Mouse (Mus musculus): ENCODE measurements around the gene Ubr3. TPM values are rescaled to one million over a fixed set of nuclear protein-coding genes. Genes with fewer than 3 reads are reported as not detected.

Gene Ubr3
- polyA plus RNA-seq, 1 experiment from 2014 or later: 11.7 TPM

GRCm38 (mm10) chr2:70006492-70006891, 109.4 kb downstream of the Ubr3 start:
- Histone ChIP-seq H3K27me3 (ENCODE audit: low read depth, poor library complexity, severe bottlenecking) (no peaks in the 10 kb centered on the region), H3K27ac (replicated peaks) (no peak overlapping the region), H3K4me3 (no peak overlapping the region), H3K4me1 (no peaks in the 10 kb centered on the region), H3K9me3 (replicated peaks) (no peaks in the 10 kb centered on the region), H3K36me3 (peaks cover 66% of the 10 kb centered on the region)
- WGBS: 91% methylated on average over 2 of the region's 2 CpGs
- DNase-seq (ENCODE audit: low spot score): no peak

DNA sequence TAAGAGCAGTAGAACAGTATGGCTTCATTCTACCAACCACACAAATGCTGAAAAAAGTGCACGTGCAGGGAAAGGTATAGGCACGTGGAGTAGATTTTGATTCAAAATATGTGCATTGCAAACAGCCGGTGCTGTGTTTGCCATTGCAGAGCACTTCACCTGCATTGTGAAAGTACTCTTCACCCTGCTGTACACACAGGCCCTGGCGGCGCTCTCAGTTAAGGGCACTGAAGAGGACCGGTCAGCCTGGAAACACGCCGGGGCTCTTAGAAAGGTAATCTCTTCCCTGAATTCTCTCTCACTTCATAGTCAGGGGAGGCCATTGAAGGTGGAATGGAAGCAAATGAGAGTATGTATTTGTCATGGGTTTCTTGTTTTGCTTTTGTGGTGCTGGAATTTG, 115.9 kb downstream of the Ubr3 start:
- Histone ChIP-seq H3K27me3 (ENCODE audit: low read depth, poor library complexity, severe bottlenecking) (no peaks in the 10 kb centered on the region), H3K36me3 (peaks cover 73% of the 10 kb centered on the region), H3K27ac (replicated peaks) (no peak overlapping the region), H3K4me1 (no peaks in the 10 kb centered on the region), H3K9me3 (replicated peaks) (no peaks in the 10 kb centered on the region), H3K4me3 (no peak overlapping the region)
- DNase-seq (ENCODE audit: low spot score): no peak
- 93% methylated on average over 8 of the region's 8 CpGs for WGBS

DNA sequence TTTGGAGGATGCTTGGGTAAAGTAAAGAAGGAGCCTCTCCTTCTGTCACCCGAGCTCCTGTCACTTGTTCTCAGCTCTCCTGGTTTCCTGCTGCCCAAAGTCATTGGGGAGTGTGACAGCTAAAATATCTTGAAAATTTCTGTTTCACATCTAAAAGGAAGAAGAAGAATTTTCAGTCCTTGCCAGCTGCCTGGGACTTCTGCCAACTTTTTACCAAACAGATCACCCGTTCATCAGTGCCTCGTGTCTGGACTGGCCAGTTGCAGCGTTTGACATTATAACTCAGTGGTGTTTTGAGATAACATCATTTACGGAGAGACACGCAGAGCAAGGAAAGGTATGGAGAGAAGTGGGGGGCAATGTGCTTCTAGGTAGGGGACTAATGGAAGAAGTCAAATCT, 121.2 kb downstream of the Ubr3 start:
- Histone ChIP-seq H3K4me1 (no peaks in the 10 kb centered on the region), H3K9me3 (replicated peaks) (no peaks in the 10 kb centered on the region), H3K27me3 (ENCODE audit: low read depth, poor library complexity, severe bottlenecking) (no peaks in the 10 kb centered on the region), H3K27ac (replicated peaks) (no peak overlapping the region), H3K4me3 (no peak overlapping the region), H3K36me3 (peaks cover 79% of the 10 kb centered on the region)
- 90% methylated on average over 6 of the region's 6 CpGs for WGBS
- DNase-seq (ENCODE audit: low spot score): no peak

GRCm38 (mm10) chr2:70024454-70024853, 127.4 kb downstream of the Ubr3 start:
- no peak overlapping the region for H3K27ac ChIP-seq (replicated peaks)
- no peaks in the 10 kb centered on the region for H3K27me3 ChIP-seq (ENCODE audit: low read depth, poor library complexity, severe bottlenecking)
- peaks cover 45% of the 10 kb centered on the region for H3K36me3 ChIP-seq
- H3K9me3 ChIP-seq (replicated peaks): peaks cover 5% of the 10 kb centered on the region; the same call in 1 of the 2 replicates
- no peak for DNase-seq (ENCODE audit: low spot score)
- no peak overlapping the region for H3K4me3 ChIP-seq
- H3K4me1 ChIP-seq: no peaks in the 10 kb centered on the region
- 86% methylated on average over 2 of the region's 2 CpGs for WGBS

DNA sequence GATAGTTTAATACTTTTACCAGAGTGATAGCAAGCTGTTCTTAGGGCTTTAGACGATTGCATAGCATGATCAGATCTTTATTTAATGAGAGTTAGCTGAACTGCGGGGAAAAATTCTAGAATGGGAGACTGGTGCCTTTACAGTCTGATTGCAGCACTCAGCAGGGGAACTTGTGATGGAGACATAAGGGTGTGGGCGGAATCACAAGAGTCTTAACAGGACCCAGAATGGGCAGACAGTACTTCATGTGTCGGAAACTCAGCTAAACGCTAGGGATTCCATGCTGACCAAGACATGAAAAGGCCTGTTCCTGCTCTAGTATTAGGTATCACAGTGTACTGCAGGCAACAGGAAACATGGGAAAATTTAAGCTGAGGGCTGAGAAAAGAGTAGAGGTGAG, 128.7 kb downstream of the Ubr3 start:
- 91% methylated on average over 5 of the region's 5 CpGs for WGBS
- Histone ChIP-seq H3K27ac (replicated peaks) (no peak overlapping the region), H3K4me3 (no peak overlapping the region), H3K9me3 (replicated peaks) (peaks cover 5% of the 10 kb centered on the region; the same call in 1 of the 2 replicates), H3K27me3 (ENCODE audit: low read depth, poor library complexity, severe bottlenecking) (no peaks in the 10 kb centered on the region), H3K4me1 (no peaks in the 10 kb centered on the region), H3K36me3 (peaks cover 36% of the 10 kb centered on the region)
- DNase-seq (ENCODE audit: low spot score): no peak

- H3K27ac ChIP-seq (replicated peaks): no peak overlapping the region
- WGBS: 91% methylated on average over 2 of the region's 2 CpGs
- DNase-seq (ENCODE audit: low spot score): no peak
- peaks cover 8% of the 10 kb centered on the region; the same call in 1 of the 2 replicates for H3K4me1 ChIP-seq
- peaks cover 5% of the 10 kb centered on the region; the same call in 1 of the 2 replicates for H3K9me3 ChIP-seq (replicated peaks)
- H3K27me3 ChIP-seq (ENCODE audit: low read depth, poor library complexity, severe bottlenecking): no peaks in the 10 kb centered on the region
- no peak overlapping the region for H3K4me3 ChIP-seq
- H3K36me3 ChIP-seq: 0 out of 2 replicates have a peak, but pooled peaks cover 4% of the 10 kb centered on the region
Observed at GRCm38 (mm10) chr2:70031472-70031871, 134.4 kb downstream of the Ubr3 start.

- WGBS: 70% methylated on average over 5 of the region's 5 CpGs
- no peak for DNase-seq (ENCODE audit: low spot score)
- no peaks in the 10 kb centered on the region for H3K27me3 ChIP-seq (ENCODE audit: low read depth, poor library complexity, severe bottlenecking)
- H3K9me3 ChIP-seq (replicated peaks): no peaks in the 10 kb centered on the region
- no peak overlapping the region for H3K27ac ChIP-seq (replicated peaks)
- peaks cover 16% of the 10 kb centered on the region for H3K4me1 ChIP-seq
- no peaks in the 10 kb centered on the region for H3K36me3 ChIP-seq
- no peak overlapping the region for H3K4me3 ChIP-seq
Observed at GRCm38 (mm10) chr2:70034895-70035294, 137.8 kb downstream of the Ubr3 start.

GRCm38 (mm10) chr2:70035358-70035757, 138.3 kb downstream of the Ubr3 start:
- WGBS: 69% methylated on average over 1 of the region's 1 CpGs
- Histone ChIP-seq H3K27ac (replicated peaks) (no peak overlapping the region), H3K27me3 (ENCODE audit: low read depth, poor library complexity, severe bottlenecking) (no peaks in the 10 kb centered on the region), H3K9me3 (replicated peaks) (no peaks in the 10 kb centered on the region), H3K4me3 (no peak overlapping the region), H3K36me3 (no peaks in the 10 kb centered on the region), H3K4me1 (peaks cover 16% of the 10 kb centered on the region)
- DNase-seq (ENCODE audit: low spot score): no peak

DNA sequence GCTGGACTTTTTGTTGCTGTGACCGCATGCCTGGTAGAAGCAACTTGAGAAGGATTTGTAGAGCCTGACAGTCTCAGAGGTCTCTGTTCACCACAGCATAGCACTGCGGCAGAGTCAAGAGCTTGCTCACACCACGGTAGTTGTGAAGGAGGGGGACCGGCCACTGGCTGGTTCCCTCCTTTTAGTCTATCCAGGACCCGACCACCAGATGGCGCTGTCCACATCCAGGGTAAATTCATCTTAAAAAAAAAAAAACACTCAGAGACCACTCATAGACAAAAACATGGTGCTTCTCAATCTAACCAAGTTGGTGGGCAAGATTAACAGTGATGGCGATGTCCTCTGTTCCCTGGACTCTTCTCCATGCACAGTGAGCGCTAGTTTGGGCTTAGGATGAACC, 140.2 kb downstream of the Ubr3 start:
- WGBS: 77% methylated on average over 8 of the region's 8 CpGs
- H3K36me3 ChIP-seq: no peaks in the 10 kb centered on the region
- peaks cover 16% of the 10 kb centered on the region for H3K4me1 ChIP-seq
- H3K27me3 ChIP-seq (ENCODE audit: low read depth, poor library complexity, severe bottlenecking): no peaks in the 10 kb centered on the region
- no peak overlapping the region for H3K27ac ChIP-seq (replicated peaks)
- H3K9me3 ChIP-seq (replicated peaks): no peaks in the 10 kb centered on the region
- DNase-seq (ENCODE audit: low spot score): no peak
- H3K4me3 ChIP-seq: no peak overlapping the region

GRCm38 (mm10) chr2:70038752-70039151, 141.7 kb downstream of the Ubr3 start, which contains the start of gene Myo3b:
Gene Myo3b, plus strand, starts transcription at chr2:70039126.
- H3K4me3 ChIP-seq: no peak within 1 kb of the TSS
- H3K27me3 ChIP-seq (ENCODE audit: low read depth, poor library complexity, severe bottlenecking): no peaks in the 10 kb centered on the region
- H3K9me3 ChIP-seq (replicated peaks): no peaks in the 10 kb centered on the region
- no peak for DNase-seq (ENCODE audit: low spot score)
- WGBS: 23% methylated on average over 7 of the region's 7 CpGs
- H3K4me1 ChIP-seq: peaks cover 16% of the 10 kb centered on the region
- H3K27ac ChIP-seq (replicated peaks): peak within 1 kb of the TSS; percentile 29
- no peaks in the 10 kb centered on the region for H3K36me3 ChIP-seq

DNA sequence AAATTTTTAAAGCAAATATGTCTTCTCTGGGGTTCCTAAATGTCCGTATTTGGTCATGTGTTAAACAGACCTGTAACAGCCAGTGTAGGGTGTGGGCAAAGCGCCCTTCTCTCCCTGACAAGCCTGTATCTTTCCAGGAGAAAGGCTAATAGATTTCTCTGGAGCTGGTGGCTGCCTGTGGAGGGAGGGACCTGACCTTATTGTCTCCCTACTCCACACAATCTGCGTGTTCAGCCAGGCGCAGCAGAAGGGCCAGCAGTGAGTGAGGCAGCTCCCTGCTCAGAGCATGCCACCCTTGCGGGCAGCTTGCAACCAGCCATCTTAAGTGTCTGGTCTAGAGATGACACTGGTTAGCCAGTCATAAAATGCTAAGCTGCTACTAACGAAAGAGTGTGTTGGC, 147.4 kb downstream of the Ubr3 start:
- 34% methylated on average over 6 of the region's 6 CpGs for WGBS
- no peaks in the 10 kb centered on the region for H3K27me3 ChIP-seq (ENCODE audit: low read depth, poor library complexity, severe bottlenecking)
- H3K9me3 ChIP-seq (replicated peaks): no peaks in the 10 kb centered on the region
- H3K27ac ChIP-seq (replicated peaks): 0 out of 2 replicates have a peak overlapping the region, but pooled peaks have one; percentile 23
- DNase-seq (ENCODE audit: low spot score): peak; percentile 18
- peaks cover 11% of the 10 kb centered on the region for H3K4me1 ChIP-seq
- no peaks in the 10 kb centered on the region for H3K36me3 ChIP-seq
- no peak overlapping the region for H3K4me3 ChIP-seq

DNA sequence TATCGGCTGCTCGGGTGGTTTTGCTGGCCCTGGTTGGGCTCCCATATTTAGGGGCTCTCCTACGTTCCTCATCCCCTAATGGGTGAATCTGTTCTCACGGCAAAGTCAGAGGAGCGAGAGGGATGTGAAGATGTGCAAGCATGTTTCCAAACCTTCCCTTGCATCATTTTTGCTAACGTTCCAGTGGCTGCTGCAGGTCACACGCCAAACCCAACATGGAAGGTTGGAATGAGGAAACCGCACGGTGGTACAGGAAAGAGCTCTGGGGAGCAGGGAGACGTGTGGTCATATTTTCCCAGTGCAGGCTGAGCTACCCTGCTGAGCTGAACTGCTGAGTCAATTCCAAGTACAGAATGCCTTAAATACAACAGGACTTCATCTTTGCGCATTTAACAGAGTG, 150.8 kb downstream of the Ubr3 start:
- 91% methylated on average over 11 of the region's 11 CpGs for WGBS

GRCm38 (mm10) chr2:70053803-70054202, 156.8 kb downstream of the Ubr3 start:
- WGBS: 94% methylated on average over 9 of the region's 9 CpGs
- no peak overlapping the region for H3K4me3 ChIP-seq
- no peak for DNase-seq (ENCODE audit: low spot score)
- 0 out of 2 replicates have a peak, but pooled peaks cover 4% of the 10 kb centered on the region for H3K4me1 ChIP-seq
- no peaks in the 10 kb centered on the region for H3K27me3 ChIP-seq (ENCODE audit: low read depth, poor library complexity, severe bottlenecking)
- H3K36me3 ChIP-seq: no peaks in the 10 kb centered on the region
- no peak overlapping the region for H3K27ac ChIP-seq (replicated peaks)
- H3K9me3 ChIP-seq (replicated peaks): no peaks in the 10 kb centered on the region

More for the DNA sequence above, 150.8 kb downstream of the Ubr3 start:
- DNase-seq (ENCODE audit: low spot score): no peak
- H3K4me3 ChIP-seq: no peak overlapping the region
- no peaks in the 10 kb centered on the region for H3K27me3 ChIP-seq (ENCODE audit: low read depth, poor library complexity, severe bottlenecking)
- H3K4me1 ChIP-seq: peaks cover 11% of the 10 kb centered on the region
- H3K36me3 ChIP-seq: no peaks in the 10 kb centered on the region
- H3K9me3 ChIP-seq (replicated peaks): no peaks in the 10 kb centered on the region
- H3K27ac ChIP-seq (replicated peaks): no peak overlapping the region

DNA sequence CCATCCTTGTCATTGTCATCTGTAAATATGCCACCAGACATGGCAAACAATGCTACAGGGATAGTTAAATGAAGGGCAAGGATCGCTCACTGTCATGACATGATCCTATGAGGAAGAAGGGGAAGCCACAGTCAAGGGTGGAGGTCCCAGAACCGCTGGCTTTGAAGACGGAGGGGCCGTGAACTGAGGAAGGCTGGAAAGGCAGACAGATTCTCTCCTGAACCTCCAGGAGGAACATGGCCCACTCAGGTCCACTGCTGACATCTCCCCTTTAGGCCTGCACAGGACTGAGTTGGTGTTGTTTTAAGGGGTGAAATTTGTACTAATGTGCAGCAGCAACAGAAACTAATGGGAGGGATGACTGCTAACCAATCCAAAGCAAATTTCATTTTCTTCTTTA, 161.2 kb downstream of the Ubr3 start:
- Histone ChIP-seq H3K4me1 (peaks cover 14% of the 10 kb centered on the region), H3K36me3 (no peaks in the 10 kb centered on the region), H3K4me3 (no peak overlapping the region), H3K27ac (replicated peaks) (no peak overlapping the region), H3K9me3 (replicated peaks) (no peaks in the 10 kb centered on the region), H3K27me3 (ENCODE audit: low read depth, poor library complexity, severe bottlenecking) (no peaks in the 10 kb centered on the region)
- 95% methylated on average over 4 of the region's 4 CpGs for WGBS
- no peak for DNase-seq (ENCODE audit: low spot score)
